Mouse (Mus musculus) frontal cortex, postnatal 14 days (tissue): ENCODE data around the gene Mapk13.
"Not testable (repeated sequence)": the region's sequence is repeated elsewhere in the genome, so short reads cannot be mapped to it uniquely, and the experiment has no call there.

ENCODE experiments used
- DNase-seq, 2 experiments: peaks; one replicate each; pipeline ENCODE4 v3.0.0; 2022; ENCODE audit warnings: low spot score in 2 of 2

The Mapk13 gene

DNA sequence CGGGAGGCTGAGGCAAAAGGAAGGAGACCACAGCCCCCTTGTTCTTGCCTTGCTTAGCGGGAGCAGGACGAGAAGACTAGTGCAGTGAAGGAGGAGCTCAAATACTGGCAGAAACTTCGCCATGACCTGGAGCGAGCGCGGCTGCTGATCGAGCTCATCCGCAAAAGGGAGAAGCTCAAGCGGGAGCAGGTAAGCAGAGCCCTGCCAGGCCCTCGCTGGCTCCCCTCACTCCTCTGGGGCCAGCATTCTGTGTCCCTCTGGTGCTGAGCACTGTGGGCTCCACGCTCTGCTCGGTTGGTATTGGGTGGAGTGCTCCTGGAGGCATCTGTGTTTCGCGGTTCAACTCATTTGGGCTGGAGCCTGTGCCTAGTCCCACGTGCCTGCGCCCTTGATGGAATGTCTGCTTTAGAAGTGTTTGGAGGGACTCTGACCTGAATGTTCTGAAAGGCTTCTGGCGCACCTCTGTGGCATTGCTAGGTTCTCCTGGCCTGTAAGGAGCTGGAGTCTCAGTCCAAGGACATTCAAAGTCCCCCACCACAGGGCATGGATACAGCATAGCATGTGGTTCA, 45.5 kb downstream of the Mapk13 start:
- DNase-seq: no peak

DNA sequence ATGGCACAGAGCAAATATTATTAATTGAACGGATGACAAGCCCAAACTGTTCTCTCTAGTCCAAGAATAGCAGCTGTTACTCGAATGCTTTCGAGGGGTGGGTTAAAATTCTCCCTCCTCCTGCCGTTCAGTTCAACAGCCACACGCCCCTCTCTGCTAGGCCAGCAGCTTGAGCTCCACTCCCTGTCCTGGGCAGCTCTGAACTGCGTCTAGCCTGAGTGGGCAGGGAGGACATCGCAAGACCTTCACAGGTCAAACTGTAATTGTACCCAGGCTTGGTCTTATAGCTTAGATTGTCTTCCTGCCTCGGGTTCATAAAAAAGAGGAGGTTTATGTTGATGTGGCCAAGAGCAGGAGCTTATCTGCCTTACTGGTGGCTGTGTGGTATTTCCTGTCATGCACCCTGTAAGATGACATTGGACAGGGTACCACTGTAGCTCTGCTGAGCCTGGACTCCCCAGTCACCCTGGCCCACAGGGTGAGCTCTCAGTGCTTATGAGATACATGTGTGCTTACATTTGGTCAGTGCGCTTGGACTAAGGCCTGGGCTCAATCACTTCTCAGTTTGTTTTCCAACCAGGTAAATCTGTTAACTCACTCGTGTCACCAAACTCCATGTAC, 46.4 kb downstream of the Mapk13 start:
- no peak for DNase-seq

DNA sequence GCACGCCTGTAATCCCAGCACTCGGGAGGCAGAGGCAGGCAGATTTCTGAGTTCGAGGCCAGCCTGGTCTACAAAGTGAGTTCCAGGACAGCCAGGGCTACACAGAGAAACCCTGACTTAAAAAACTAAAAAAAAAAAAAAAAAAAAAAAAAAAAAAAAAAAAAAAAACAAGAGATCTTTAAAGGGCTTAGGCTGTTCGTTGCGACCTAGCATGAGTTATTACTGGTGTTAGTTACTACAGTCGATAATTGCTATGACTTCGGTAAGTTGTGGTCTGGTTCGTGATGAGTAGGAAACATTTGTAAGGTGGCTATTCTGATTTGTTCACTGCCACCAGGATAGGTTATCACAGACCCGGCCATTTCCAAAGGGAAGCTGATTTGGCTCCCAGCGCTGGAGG, 47.2 kb downstream of the Mapk13 start:
- DNase-seq: not testable (repeated sequence)

DNA sequence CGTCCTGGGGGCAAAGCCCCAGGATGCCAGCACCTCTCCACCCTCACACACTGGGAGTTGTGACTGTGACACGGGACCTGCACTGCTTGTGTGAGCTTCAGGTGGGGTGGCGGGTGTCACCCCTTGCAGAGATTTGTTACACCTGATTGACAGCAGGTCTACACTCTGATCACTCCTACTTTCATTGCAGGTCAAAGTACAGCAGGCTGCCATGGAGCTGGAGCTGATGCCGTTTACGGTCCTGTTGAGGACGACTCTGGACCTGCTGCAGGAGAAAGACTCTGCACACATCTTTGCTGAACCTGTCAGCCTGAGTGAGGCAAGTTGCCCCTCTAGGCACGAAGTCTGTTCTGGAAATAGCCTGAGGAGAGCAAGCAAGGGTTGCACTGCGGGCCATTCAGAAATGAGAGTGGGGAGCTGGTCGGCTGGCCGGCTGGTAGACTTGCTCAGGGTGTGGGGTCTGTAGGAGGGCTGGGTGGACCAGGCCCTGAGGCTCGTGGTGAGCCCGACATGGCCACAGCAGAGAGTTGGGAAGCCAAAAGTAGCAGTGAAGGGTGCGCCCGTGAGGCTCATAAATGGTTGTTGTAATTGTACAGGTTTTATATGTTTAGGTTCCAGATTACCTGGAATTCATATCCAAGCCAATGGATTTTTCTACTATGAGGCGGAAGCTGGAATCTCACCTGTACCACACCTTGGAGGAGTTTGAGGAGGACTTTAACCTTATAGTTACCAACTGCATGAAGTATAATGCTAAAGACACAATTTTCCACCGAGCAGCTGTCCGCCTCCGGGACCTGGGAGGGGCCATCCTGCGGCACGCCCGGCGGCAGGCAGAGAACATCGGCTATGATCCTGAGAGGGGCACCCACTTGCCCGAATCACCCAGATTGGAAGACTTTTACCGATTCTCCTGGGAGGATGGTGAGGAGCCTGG, 48.0 kb downstream of the Mapk13 start:
- no peak for DNase-seq

DNA sequence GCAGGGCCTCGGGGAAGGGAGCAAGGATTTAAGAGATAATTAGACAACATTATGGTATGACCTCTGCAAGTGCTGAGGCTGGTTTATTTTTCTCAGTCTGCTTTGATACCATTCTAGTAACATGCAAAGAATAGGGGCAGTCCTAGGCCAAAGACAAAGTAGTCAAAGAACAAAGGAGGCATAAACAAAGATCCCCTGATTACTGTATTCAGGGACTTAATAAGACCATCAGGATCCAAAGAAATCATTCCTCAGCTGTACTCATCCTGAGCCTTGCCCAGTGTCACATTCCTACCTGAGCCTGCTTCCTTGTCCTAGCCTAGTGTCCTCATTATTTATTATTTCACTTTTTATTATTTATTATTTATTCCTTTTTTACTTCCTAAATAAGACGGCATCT, 51.1 kb downstream of the Mapk13 start:
- DNase-seq: no peak

DNA sequence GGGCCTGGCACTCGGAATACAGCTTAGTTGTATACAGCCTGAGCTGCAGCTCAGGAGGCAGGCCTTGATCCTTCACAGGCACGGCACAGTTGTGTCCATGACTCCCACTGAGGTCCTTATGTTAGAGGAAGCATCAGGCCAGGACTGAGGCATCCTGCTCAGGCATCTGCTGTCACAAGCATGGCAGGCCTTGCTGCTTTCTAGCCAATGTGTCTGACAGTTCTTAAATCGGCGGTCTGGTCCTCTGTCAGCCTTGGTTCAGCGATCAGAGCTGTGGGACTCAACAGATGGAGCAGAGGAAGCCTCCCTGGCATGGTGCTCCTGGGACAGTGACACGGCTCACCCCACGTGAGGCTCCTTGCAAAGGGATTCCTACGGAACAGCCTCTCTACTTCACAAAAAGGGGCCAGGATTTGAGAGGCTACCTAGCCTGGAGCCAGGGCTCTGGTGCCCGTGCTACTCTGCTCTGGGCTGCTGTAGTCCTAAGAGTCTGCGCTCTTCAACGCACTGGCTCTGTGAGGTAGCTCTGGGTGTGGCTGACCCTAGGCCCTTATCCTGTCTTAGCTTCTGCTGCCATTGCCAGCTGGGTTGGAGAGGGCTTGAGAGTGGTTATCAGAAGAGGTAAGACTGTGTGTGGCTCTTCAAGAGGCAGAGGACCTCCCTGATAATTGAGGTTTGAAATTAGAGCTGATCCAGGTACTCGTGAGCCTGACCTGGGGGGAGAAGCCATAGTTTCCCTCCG, 54.1 kb downstream of the Mapk13 start:
- DNase-seq: no peak

DNA sequence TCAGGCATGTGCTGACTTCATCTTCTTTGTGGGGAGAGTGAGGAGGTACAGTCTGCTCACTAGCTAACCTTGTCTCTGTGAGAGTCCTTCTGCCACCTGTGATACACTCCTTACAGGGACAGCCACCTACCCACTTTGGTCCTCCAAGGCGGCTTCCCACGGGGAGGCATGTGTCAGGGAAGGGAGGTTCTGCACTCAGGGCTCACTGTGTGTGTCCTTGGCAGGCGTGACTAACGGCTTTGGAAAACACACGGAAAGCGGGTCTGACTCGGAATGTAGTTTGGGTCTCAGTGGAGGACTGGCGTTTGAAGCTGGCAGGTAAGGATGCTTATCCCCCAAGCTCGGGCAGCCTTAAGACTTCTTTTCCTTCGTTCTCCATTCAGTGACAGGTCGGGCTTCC, 54.7 kb downstream of the Mapk13 start:
- no peak for DNase-seq

DNA sequence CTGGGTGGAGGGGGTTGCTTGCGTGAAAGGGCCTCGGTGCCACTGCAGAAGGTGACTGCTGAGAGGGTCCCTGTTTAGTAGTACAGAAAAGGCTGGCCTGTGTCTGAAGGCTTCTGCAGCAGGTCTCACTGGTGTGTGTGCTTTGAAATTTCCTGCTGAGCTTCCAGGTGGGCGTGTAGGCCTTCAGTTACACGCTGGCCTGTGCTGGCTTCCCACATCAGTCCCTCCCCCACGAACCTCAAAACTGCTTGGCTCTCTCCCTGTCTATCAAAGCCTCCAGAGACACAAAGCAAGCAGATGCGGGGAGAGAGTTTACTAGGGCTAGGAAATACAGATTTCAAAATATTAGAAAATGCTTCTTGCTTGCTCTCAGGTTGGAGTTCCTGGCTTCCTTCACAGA, 55.8 kb downstream of the Mapk13 start:
- no peak for DNase-seq

DNA sequence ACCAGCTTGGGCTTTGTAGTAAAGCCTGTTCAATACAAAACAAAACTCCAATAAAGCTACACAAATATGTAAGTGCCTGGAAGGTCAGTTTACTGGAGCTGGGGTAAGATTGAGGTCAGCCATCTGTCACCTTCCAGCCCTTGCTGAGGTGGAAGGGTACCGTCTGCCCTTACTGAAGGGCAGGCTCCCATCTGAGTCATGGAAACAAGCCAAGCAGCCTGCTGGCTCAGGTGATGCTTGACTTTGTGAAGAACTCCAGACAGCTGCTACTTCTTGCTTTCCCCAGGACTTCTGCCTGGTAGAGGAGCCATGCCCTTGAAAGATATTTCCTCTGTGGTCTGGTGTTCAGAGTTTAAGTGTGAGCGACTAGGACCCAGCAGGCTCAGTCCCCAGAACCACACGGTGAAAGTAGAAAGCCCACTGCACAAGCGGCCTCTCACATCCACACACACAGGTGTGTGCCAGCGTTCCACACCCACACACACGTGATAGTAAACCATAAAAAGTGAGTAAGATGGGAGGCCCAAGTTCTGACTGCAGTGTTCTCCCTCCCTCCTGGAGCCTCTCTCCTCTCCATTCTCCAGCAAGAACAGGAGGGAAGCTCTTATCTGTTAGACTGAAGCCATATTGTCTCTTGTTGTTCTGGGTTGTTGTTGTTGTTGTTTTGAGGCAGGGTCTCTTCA, 56.4 kb downstream of the Mapk13 start:
- DNase-seq: no peak

DNA sequence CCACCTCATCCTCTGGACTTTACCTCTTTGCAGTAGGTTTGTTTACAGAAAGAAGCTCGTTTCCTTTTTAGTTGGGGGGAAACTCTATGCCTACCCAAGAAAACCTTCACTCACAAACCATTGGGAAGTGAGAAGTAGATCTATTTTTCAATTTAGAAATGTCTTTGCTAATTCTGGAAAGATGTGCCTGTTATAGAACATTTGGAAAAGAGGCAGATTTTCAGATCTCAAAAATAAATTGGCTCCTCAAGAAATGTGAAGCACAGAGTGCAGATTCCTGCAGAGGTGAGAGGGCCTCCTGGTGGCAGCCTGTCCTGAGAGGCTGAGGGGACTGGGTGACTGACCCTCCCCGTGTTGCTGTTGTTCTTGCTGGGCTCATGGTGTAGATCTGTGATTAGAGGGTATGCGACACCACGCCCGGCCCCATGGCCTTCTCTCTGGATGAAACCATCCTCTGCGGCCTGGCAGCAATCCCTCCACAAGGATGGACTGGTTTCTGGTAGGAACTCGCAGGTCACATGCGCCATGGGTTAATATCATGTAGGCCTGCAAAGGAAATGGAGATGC, 58.7 kb downstream of the Mapk13 start:
- no peak for DNase-seq

DNA sequence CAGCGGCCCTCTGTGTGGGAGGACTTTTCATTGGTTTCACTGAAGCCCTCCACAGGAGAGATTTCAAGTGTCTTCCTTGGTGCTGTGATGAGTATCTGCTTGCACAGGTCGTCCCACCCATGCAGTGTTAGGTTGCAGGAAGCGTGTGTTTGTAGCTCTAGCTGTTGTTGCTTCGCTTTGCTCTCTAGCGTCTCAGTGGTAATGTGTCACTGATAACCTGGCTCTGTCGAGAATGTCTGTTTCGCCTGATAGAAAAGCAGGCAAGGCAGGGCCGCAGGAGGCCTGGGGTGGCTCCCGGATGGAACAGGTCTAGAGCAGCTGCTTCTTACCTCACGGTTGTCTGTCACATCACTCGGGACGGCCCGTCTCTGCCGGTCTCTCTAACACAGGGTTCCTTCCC, 60.0 kb downstream of the Mapk13 start:
- DNase-seq: no peak
